14 mouse cellular contexts compared by ENCODE assay signal in genomic region chr19:4203148-4203547, GRCm38 (mm10). TPM values are rescaled to one million over a fixed set of nuclear protein-coding genes. Genes with fewer than 3 reads are reported as not detected.
DNase-seq lines count a peak whose midpoint lies in the region; ATAC-seq lines count a peak whose summit lies in the region.
"Had no signal": no experiment of that assay in that cellular context is flagged by ENCODE, and none has a peak within 500 bp of the region (broad histone marks: within the 10 kb centered on the region; RNA-seq: fewer than 3 reads in every experiment).

No protein-coding gene starts in this region.

- no peaks in the 10 kb centered on the region for H3K9me3 ChIP-seq in limb, embryonic 11.5 days (ENCODE audit: control insufficient read depth, low read length)
- H3K9me3 ChIP-seq in limb, embryonic 10.5 days (replicated peaks): no peaks in the 10 kb centered on the region
- no peaks in the 10 kb centered on the region for H3K9me3 ChIP-seq in liver, embryonic 13.5 days (replicated peaks)
- H3K9me3 ChIP-seq: limb, embryonic 15.5 days had no signal

- WGBS in limb, embryonic 11.5 days: 67% methylated on average over 3 of the region's 3 CpGs
- 70% methylated on average over 3 of the region's 3 CpGs for WGBS in limb, embryonic 10.5 days
- 39% methylated on average over 3 of the region's 3 CpGs for WGBS in liver, embryonic 13.5 days (ENCODE audit: insufficient replicate concordance)

- no peak overlapping the region for H3K27ac ChIP-seq in limb, embryonic 11.5 days (replicated peaks; ENCODE audit: low read depth, low read length)
- H3K27ac ChIP-seq in limb, embryonic 10.5 days: no peak overlapping the region
- H3K27ac ChIP-seq in liver, embryonic 13.5 days: 0 out of 2 replicates have a peak overlapping the region, but pooled peaks have one; percentile 6
- H3K27ac ChIP-seq: limb, embryonic 15.5 days had no signal

- H3K4me2 ChIP-seq in limb, embryonic 11.5 days (ENCODE audit: low read depth, severe bottlenecking): peak overlapping the region; percentile 97; the same call in 1 of the 2 replicates
- no peak overlapping the region for H3K4me2 ChIP-seq in liver, embryonic 13.5 days
- H3K4me2 ChIP-seq: limb, embryonic 15.5 days had no signal

- H3K4me3 ChIP-seq in limb, embryonic 11.5 days (ENCODE audit: low read depth, low read length): no peak overlapping the region
- no peak overlapping the region for H3K4me3 ChIP-seq in limb, embryonic 10.5 days
- no peak overlapping the region for H3K4me3 ChIP-seq in liver, embryonic 13.5 days (replicated peaks)
- H3K4me3 ChIP-seq: limb, embryonic 15.5 days had no signal

- H3K36me3 ChIP-seq in limb, embryonic 11.5 days (ENCODE audit: control insufficient read depth, insufficient read depth, low read length): 0 out of 2 replicates have a peak, but pooled peaks cover 3% of the 10 kb centered on the region
- H3K36me3 ChIP-seq in limb, embryonic 10.5 days: peaks cover 24% of the 10 kb centered on the region
- peaks cover 22% of the 10 kb centered on the region for H3K36me3 ChIP-seq in liver, embryonic 13.5 days

- no peak overlapping the region for H3K9ac ChIP-seq in limb, embryonic 11.5 days (ENCODE audit: low read length)
- H3K9ac ChIP-seq in liver, embryonic 13.5 days: no peak overlapping the region
- H3K9ac ChIP-seq: limb, embryonic 15.5 days had no signal

- H3K27me3 ChIP-seq in limb, embryonic 11.5 days (ENCODE audit: control insufficient read depth, insufficient read depth, low read length): 0 out of 2 replicates have a peak, but pooled peaks cover 2% of the 10 kb centered on the region
- peaks cover 13% of the 10 kb centered on the region for H3K27me3 ChIP-seq in limb, embryonic 10.5 days (ENCODE audit: low read depth, poor library complexity, severe bottlenecking)
- H3K27me3 ChIP-seq in liver, embryonic 13.5 days: peaks cover 45% of the 10 kb centered on the region

- peaks cover 14% of the 10 kb centered on the region for H3K4me1 ChIP-seq in limb, embryonic 11.5 days (ENCODE audit: control insufficient read depth, insufficient read depth, low read length)
- peaks cover 29% of the 10 kb centered on the region for H3K4me1 ChIP-seq in limb, embryonic 10.5 days
- peaks cover 40% of the 10 kb centered on the region for H3K4me1 ChIP-seq in liver, embryonic 13.5 days (replicated peaks)

- DNase-seq in limb, embryonic 11.5 days (ENCODE audit: low spot score): no peak
- DNase-seq in limb, embryonic 10.5 days (ENCODE audit: low spot score): no peak
- DNase-seq in 3T3-L1 (ENCODE audit: low read depth, low spot score) (peak; percentile 39), A20 (ENCODE audit: low read depth, low spot score) (peak; percentile 52)
- no peak for DNase-seq in liver, embryonic 13.5 days
- no peak for DNase-seq in yolk sac, embryonic 10.5 days (ENCODE audit: low spot score)
- no peak for DNase-seq in urinary bladder, postnatal 10 days (ENCODE audit: low spot score)
- DNase-seq: adrenal gland, postnatal 36 days; cerebellum, adult 9-11 months had no signal

- ATAC-seq in limb, embryonic 11.5 days (ENCODE audit: insufficient number of reproducible peaks, low FRiP score, low TSS enrichment, low read depth): no peak
- no peak for ATAC-seq in liver, embryonic 13.5 days (ENCODE audit: low read depth)
- ATAC-seq: forebrain, embryonic 16.5 days; midbrain, embryonic 16.5 days had no signal

RNA-seq across cellular contexts. Expression of gene Rad9a, which starts 1.7 kb away (rescaled TPM):
- polyA plus RNA-seq in limb, embryonic 11.5 days (2014; fragmentation: Nextera tagmentation; extraction: Ambion mirVana): 52.5 and 54.9 TPM in 2 replicates
- polyA plus RNA-seq in limb, embryonic 10.5 days (2016; fragmentation: Nextera tagmentation; extraction: Ambion mirVana): 58.2 and 61.5 TPM in 2 replicates
- polyA plus RNA-seq in liver, embryonic 13.5 days (2015; fragmentation: Nextera tagmentation; extraction: Ambion mirVana): 17.4 and 20.7 TPM in 2 replicates

RNA-seq across cellular contexts. Expression of gene Clcf1, which starts 10.9 kb away (rescaled TPM):
- 5.0 and 7.4 TPM in 2 replicates for polyA plus RNA-seq in limb, embryonic 11.5 days (2014; fragmentation: Nextera tagmentation; extraction: Ambion mirVana)
- 4.3 and 6.0 TPM in 2 replicates for polyA plus RNA-seq in limb, embryonic 10.5 days (2016; fragmentation: Nextera tagmentation; extraction: Ambion mirVana)
- 0.35 and 0.46 TPM in 2 replicates for polyA plus RNA-seq in liver, embryonic 13.5 days (2015; fragmentation: Nextera tagmentation; extraction: Ambion mirVana)

RNA-seq across cellular contexts. Expression of gene AC109138.7, which starts 11.0 kb away (rescaled TPM):
- not detected in 2 replicates for polyA plus RNA-seq in limb, embryonic 11.5 days (2014; fragmentation: Nextera tagmentation; extraction: Ambion mirVana)
- not detected in 2 replicates for polyA plus RNA-seq in limb, embryonic 10.5 days (2016; fragmentation: Nextera tagmentation; extraction: Ambion mirVana)
- polyA plus RNA-seq in liver, embryonic 13.5 days (2015; fragmentation: Nextera tagmentation; extraction: Ambion mirVana): not detected in 2 replicates
- polyA plus RNA-seq: embryonic facial prominence, embryonic 14.5 days; forebrain, embryonic 16.5 days; intestine, embryonic 14.5 days; limb, embryonic 15.5 days; midbrain, embryonic 16.5 days had no signal

RNA-seq across cellular contexts. Expression of gene Ppp1ca, which starts 11.3 kb away (rescaled TPM):
- polyA plus RNA-seq in limb, embryonic 11.5 days (2014; fragmentation: Nextera tagmentation; extraction: Ambion mirVana): 952 and 995 TPM in 2 replicates
- 1,070 and 1,129 TPM in 2 replicates for polyA plus RNA-seq in limb, embryonic 10.5 days (2016; fragmentation: Nextera tagmentation; extraction: Ambion mirVana)
- 517 and 527 TPM in 2 replicates for polyA plus RNA-seq in liver, embryonic 13.5 days (2015; fragmentation: Nextera tagmentation; extraction: Ambion mirVana)

RNA-seq across cellular contexts. Expression of gene Tbc1d10c, which starts 12.1 kb away (rescaled TPM):
- polyA plus RNA-seq in limb, embryonic 11.5 days (2014; fragmentation: Nextera tagmentation; extraction: Ambion mirVana): 0.89 and 1.2 TPM in 2 replicates
- 0.21 and 1.2 TPM in 2 replicates for polyA plus RNA-seq in limb, embryonic 10.5 days (2016; fragmentation: Nextera tagmentation; extraction: Ambion mirVana)
- polyA plus RNA-seq in liver, embryonic 13.5 days (2015; fragmentation: Nextera tagmentation; extraction: Ambion mirVana): 3.7 TPM in 2 replicates

Comparison
In these comparisons a context has a peak if more than half of its experiments do, and no peak if none do; other contexts are left out.
1. DNase-seq: peak in 3T3-L1 (single experiment) and A20 (single experiment); none in limb, embryonic 11.5 days (single experiment), limb, embryonic 10.5 days (single experiment), liver, embryonic 13.5 days (single experiment), yolk sac, embryonic 10.5 days (single experiment) and urinary bladder, postnatal 10 days (single experiment).